Mouse (Mus musculus) left cerebral cortex, adult 11 months (tissue): ENCODE measurements at regions not wholly inside any gene's neighbourhood (a gene's known extent, or its start where the extent isn't known, plus 50 kb on each side); places are given as distances from the start of the nearest gene placed in this dataset.
A peak's percentile ranks its signal among the peaks of the same experiment; 100 is the strongest.
"Not testable (repeated sequence)": the region's sequence is repeated elsewhere in the genome, so short reads cannot be mapped to it uniquely, and the experiment has no call there.

Experiments used
- DNase-seq: peaks from one replicate; pipeline ENCODE4 v3.0.0; 2022; ENCODE audit warnings: low spot score

DNA sequence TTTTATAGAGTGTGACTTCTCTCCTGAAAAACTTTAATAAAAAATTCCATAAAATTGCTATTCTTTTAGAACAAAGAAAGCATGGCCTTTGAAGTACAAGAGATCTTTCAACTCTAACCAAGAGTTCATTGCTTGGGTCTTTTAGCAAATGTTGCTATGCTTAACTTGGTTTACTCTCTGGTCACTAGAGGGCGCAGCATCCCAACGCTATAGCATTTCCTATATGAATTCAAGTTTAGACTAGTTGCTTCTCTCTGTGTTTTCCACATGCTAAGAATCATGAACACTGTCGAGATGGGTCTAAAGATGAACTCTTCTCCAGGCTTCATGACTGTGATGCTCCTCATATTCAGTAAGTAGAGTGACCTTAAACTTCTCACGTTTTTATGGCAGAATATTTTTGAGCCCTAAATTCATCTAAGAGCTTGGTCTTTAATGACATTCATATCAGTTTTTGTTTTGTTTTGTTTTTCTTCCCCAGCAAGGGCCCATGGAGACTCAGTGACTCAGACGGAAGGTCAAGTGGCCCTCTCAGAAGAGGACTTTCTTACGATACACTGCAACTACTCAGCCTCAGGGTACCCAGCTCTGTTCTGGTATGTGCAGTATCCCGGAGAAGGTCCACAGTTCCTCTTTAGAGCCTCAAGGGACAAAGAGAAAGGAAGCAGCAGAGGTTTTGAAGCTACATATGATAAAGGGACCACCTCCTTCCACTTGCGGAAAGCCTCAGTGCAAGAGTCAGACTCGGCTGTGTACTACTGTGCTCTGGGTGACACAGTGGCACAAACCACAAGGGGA lies 823.2 kb upstream of the Olfr1507 start:
- not testable (repeated sequence) for DNase-seq

DNA sequence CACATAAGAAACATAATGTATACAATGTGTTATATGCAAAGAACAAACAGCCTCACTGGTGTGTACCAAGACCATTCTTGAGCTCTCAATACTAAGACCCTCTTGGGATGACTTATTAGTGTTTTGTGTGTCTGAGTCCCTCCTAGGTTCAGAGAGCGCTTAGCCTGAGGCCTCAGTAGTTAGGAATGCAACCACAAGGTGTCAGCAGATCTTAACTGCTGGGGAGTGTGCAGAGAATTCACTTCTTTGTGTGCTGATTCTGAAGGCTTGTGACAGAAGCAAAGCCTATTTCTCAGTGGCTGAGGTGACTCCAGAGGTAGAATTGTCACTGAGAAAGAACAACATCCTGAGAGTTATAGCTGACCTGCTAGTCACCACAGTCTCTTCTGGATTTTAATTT lies 816.9 kb upstream of the Olfr1507 start:
- not testable (repeated sequence) for DNase-seq

DNA sequence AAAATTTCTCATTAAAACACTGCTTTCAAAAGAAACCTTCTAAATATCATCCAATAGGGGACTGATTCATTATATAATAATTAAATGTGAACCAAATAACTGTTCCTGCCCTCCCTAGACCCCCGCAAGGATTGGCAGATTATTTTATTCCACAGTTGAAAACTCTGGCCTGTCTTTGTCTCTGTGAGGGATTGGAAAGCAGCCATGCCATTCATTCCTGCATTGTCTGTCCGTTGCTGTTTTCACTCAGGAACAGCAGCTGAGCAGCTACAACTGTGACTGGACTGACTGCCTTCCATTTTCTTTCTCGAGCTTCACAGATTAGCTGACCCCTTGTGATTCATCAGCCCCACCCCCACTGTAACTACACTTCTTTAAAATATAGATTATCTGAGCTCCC lies 807.6 kb upstream of the Olfr1507 start:
- not testable (repeated sequence) for DNase-seq

DNA sequence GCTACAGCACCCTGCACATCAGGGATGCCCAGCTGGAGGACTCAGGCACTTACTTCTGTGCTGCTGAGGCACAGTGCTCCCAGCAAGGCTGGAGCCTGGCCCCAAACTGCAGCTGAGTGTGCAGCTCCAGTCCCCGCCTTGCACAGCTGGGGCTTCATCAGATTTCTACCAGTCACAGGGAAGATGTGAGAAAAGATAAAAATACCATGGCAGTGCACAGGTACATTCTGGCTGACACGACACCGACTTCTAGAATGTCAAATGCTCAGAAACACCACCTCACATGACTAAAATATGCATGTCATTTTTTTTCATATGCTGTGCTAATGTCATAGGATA lies 806.9 kb upstream of the Olfr1507 start:
- DNase-seq = not testable (repeated sequence)

DNA sequence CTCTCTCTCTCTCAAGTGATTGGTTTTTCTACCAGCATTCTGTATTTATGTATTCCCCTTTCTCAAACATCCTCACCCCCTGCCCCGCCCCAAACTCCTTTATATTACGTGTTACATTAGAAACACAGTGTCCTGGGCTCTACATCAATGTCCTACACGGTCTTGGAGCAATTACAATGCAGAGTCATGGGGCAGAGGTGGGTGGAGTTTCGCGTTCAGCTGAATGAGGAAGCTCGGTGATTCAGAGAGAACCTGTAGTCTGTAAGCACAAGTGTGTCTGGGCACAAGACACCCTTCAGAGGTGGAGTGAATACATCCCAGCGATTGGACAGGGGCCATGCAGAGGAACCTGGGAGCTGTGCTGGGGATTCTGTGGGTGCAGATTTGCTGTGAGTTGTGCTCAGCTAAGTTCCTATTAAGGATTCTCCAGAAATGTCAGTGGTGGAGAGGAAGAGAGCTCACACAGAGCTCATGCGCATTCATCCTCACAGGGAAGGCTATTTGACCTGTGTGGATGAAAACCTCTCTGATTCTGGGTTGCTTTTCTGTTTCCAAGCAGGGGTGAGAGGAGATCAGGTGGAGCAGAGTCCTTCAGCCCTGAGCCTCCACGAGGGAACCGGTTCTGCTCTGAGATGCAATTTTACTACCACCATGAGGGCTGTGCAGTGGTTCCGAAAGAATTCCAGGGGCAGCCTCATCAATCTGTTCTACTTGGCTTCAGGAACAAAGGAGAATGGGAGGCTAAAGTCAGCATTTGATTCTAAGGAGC lies 806.4 kb upstream of the Olfr1507 start:
- not testable (repeated sequence) for DNase-seq

DNA sequence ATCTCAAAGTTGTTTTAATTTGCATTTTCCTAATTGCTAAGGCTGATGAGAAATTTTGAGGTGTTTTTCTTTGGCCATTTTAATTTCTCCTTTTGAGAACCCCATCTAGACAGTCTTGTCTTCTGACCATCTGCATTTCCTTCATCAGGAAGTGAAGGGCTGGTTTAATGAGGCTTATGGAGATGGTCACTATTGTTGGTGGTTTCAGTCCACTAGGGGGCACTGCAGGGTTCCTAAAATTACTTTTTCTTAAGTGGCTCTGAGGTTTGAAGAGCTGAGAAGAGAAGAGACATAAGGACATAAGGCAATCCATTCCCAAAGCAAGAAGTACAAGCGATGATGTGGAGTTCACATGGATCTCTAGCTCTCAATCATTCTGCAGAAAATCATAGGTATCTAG lies 805.6 kb upstream of the Olfr1507 start:
- DNase-seq = not testable (repeated sequence)

DNA sequence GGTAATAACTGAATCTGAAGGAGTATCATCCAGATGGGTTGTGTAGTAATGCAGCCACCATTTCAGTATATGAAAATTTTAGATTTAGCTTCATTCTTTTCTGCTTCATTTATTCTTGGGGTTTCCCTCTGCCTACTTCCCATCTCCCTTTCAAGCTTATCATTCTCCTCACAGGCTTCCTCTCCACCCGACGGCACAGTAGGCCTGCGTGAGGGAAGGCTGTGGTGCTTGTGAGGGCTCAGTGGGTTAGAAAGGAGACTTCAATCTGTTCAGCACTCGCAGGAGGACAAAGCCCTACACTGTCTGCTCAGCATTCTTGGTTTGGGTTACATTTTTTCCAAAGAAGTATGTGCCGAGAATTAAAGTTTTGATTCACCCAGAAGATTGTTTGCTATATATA lies 804.2 kb upstream of the Olfr1507 start:
- not testable (repeated sequence) for DNase-seq

DNA sequence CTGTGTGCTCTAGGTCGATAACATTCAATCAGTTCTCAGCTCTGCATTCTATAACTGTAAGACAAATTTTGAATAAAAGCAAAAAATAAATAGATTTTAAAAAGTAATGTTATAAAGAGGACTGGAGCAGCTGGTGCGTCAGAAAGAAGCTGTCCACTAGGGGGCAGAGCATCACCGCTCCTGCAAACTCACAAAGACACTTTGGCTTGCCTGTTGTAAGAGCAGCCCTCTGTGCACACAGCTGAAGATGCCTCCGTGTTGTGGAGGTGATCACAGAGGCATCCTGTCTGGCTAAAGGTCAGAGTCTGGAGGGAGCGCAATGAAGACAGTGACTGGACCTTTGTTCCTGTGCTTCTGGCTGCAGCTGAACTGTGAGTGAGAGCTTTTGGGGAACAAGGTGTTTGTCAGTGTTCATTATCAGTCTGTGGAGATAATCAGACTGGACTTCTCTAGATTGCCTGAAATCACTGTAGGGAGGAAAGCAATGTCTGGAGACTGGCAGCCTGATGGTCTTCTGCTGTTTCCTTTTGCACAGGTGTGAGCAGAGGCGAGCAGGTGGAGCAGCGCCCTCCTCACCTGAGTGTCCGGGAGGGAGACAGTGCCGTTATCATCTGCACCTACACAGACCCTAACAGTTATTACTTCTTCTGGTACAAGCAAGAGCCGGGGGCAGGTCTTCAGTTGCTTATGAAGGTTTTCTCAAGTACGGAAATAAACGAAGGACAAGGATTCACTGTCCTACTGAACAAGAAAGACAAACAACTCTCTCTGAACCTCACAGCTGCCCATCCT lies 788.0 kb upstream of the Olfr1507 start:
- DNase-seq = not testable (repeated sequence)

DNA sequence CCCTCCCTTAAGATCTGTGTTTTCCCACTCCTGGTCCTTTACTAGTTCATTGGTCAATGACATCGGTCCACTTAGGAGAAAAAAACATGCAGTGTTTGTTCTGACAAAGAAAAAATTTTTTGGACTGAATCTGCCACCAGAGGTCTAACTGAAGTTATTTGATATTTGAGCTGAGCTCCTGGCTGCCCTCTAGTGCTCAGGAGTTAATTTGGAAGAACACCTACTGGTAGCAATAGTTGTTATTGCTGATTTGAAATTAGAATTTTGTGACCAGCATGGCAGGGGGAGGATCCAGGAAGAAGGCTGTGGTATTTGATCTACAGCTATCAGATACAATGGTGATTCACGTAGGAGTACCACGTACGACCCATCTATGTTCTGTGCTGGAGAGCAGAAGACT lies 777.7 kb upstream of the Olfr1507 start:
- DNase-seq = not testable (repeated sequence)

DNA sequence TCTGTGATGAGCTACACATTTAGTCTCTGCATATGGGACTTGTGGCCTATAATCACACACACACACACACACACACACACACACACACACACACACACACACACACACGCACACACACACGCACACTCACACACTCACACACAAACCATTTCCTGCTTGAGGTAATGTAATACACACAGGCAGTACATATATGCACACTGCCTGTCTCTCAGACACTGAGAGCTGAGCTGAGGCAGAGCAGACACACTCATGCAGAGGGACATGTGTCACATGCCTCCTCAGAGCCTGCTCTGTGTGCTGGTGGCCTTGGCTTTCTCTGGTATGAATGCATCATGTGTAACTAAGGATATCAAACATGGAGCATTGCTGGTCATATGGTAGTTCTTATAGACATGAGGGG lies 772.1 kb upstream of the Olfr1507 start:
- DNase-seq = not testable (repeated sequence)

DNA sequence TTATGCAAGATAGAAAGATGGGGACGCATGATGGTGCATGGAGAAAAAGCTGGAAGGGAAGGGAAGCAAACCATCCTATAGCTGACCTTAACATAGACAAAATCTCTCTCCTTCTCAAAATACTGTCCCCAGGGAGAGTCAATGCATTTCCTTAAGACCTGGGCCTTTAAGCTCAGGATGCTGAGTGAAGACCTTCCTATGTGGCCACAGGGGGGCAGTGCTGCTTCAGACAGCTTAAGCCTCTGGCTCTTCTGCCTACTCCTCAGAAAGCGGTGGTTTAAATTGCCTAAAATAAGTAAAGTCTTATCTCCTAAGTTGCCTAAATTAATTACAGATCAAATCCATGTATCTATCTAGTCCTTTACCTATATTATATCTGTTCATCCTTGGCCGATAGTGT lies 760.4 kb upstream of the Olfr1507 start:
- DNase-seq = not testable (repeated sequence)

DNA sequence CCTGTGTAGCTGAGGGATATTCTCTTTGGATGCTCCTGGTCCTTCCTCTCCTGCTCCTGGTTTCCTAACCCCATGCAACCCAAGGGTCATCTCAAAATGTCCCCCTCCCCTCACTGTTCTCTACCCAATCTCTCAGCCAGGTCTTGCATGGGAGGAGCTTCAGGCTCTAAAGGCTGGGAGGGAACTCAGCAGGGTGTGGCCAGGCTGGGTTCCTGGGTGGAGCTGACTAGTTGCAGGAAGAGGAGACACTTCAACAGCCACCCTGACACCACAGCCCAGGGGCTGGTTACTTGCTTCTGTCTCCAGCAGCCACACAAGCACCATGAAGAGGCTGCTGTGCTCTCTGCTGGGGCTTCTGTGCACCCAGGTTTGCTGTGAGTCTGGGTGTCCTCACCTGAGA lies 757.9 kb upstream of the Olfr1507 start:
- not testable (repeated sequence) for DNase-seq

DNA sequence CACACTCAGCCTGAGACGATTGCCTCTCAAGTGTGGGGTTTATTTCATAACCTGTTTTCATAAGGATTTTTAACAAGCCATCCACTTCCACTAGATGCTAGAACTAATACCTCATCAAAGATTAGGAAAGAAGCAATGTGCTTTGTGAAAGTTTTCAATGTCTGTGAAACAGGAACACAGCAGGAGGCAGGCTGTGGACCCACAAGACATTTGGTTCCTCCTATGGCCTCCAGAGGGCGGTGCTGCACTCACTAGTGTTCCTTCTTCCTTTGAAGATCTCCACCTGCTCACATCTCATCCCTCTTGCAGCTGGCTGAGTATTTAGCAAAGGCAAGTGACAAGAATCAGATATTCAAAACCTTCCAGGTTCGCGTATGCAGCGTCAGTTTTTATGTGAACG lies 735.6 kb upstream of the Olfr1507 start:
- not testable (repeated sequence) for DNase-seq

DNA sequence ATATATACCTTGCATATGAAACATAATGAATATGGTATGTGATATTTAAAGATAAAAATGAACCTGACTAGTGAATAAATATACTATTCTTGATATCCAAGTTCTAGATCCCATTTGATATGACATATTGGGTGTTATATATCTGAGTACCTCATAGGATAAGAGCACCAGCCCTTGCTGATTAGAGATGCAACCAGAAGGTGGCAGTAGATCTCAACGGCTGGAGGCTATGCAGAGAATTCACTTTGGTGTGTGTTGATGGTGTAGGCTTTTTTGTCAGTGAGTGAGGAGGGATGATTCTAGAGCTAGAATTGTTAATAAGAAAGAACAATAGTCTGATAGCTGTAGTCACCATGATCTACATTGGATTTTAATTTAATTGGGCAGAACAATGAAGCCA lies 729.2 kb upstream of the Olfr1507 start:
- DNase-seq = not testable (repeated sequence)

DNA sequence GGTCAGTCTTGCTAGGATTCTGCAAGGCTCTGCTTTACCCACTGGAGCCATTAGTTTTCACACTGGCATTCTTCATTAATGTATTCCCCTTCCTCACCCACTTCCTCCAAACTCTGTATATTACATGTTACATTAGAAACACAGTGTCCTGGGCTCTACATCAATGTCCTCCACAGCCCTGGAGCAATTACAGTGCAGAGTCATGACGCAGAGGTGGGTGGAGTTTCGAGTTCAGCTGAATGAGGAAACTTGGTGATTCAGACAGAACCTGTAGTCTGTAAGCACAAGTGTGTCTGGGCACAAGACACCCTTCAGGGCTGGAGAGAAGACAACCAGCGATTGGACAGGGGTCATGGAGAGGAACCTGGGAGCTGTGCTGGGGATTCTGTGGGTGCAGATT lies 715.0 kb upstream of the Olfr1507 start:
- DNase-seq = not testable (repeated sequence)

DNA sequence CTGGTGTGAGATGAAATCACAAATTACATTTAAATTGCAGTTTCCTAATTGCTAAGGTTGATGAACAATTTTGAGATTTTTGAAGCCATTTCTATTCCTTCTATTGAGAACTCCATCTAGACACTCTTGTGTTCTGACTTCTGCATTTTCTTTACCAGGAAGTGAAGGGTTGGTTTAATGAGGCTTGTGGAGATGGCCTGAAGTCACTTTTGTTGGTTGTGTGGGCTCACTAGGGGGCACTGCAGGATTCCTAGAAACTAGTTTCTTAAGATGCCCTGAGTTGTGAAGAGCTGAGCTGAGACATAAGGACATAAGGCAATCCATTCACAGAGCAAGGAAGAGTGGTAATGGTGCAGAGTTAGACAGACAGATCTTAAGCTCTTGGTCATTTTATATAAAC lies 713.7 kb upstream of the Olfr1507 start:
- DNase-seq = not testable (repeated sequence)

DNA sequence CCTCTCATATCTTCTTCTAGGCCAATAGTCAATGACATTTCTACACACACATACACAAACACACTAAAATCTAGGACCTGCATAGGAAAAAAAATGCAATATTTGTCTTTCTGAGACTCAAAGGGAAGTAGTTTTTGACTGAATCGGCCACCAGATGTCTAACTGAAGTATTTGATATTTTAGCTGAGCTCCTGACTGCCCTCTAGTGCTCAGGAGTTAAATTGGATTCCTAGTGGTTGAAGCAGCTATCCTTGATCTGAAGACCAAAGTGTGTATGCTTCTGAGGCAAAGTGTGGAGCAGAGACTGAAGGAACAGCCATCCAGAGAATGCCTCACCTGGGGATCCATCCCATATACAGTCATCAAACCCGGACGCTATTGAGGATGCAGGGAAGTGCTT lies 695.4 kb upstream of the Olfr1507 start:
- not testable (repeated sequence) for DNase-seq

DNA sequence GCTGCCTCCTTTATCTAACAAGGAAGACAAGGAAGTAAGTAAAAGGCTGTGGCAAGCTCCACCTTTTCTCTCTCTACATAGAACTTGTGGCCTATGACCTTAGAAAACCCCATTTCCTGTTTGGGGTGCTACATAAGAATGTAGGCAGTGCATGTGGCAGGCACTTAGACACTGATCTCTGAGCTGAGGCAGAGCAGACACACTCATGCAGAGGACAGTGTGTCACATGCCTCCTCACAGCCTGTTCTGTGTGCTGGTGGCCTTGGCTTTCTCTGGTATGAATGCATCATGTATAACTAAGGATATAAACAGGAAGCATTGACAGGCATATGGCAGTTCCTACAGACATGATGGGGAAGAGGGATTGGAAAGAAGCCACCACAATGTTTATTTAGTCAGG lies 678.5 kb upstream of the Olfr1507 start:
- not testable (repeated sequence) for DNase-seq

DNA sequence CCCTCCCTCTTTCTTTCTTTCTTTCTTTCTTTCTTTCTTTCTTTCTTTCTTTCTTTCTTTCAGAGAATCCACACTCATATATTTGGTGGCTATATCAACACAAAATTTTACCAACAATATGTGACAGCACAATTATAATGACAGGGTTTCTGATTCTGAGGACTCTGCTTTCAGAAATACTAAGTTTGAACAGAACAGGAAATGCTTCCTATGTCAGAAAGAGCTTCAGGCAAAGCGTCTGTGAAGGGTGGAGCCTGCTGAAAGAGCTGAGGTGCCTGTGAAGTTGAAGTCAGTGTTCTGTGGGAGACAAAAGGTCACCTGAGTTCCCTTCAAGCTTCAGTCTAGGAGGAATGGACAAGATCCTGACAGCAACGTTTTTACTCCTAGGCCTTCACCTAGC lies 670.8 kb upstream of the Olfr1507 start:
- DNase-seq = not testable (repeated sequence)

DNA sequence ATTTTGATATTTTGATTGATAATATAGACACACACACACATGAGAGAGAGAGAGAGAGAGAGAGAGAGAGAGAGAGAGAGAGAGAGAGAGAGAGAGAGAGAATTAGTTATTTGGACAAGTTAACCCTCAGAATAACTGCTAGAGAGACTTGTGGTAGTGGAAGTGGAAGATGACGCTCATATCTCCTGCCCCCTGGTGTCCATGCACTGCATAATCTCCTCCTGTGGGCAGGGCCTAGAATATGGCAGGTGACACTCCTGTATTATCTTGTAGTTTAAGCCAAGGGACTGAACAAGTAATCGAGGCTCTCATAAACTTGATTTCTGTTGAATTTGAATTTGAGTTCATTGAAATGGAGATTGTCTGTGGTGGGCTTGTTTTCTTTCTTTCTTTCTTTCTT lies 663.5 kb upstream of the Olfr1507 start:
- DNase-seq = not testable (repeated sequence)

DNA sequence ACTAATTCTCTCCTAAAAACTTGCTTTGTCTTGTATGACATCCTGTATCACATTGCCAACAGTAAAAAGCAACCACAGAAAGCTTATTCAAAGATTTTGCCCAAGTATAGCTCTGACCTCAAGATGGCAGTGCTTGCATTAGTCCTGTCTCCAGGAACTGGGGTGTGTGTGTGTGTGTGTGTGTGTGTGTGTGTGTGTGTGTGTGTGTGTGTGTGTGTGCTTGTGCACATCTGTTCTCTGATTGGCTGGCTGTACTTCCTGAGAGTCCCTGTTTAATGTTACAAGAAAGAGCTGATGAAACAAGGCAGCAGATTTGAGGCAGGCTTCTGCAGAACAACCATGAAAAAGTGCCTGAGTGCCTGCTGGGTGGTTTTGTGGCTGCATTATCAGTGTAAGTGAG lies 639.2 kb upstream of the Olfr1507 start:
- DNase-seq = not testable (repeated sequence)

DNA sequence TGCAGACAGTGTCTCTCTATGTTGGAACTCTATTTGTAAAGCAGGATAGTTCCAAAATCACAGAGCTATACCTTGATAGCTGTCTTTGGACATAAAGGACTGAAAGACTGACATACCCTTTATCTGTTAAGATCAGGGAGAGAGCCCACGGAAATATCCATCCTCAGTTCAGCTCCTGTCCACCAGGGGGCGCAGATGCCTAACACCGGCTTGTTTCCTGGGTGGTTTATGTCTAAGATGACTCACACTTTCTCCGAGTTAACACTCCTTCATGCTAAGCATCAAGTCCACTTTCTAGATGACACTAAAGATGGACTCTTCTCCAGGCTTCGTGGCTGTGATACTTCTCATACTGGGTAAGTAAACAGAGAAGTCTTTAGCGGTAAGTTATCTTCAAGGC lies 636.8 kb upstream of the Olfr1507 start:
- peak; percentile 1 for DNase-seq

DNA sequence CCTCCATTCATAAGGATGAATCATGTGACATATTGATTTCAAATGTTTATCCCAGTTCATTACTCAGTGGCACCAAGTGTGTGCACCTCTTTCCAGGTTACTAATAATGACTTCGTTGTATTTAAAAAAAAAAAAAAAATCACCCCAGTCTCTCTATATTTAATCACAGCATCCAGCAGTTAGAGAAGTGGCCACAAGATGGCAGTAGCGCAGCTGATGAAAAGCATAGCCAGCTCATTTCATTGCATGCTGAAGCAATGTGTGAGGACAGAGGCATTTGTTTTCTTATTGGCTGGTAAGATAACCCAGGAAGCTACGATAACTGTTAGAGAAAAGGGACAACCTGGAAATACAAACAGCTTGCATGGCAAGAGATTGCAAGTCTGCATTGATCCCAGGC lies 626.2 kb upstream of the Olfr1507 start:
- not testable (repeated sequence) for DNase-seq
